Mouse (Mus musculus) lung, postnatal 4 days (tissue): Measurements from ENCODE around the gene Rnf152.

Source experiments
- DNase-seq, 2 experiments: peaks; one replicate each; pipeline ENCODE4 v3.0.0; 2021

Gene Rnf152

GRCm38 (mm10) chr1:105356291-105357011 is at the start of gene Rnf152:
Gene Rnf152 (minus strand): TSS chr1:105356710.
- peak; percentile 67 to 80 for DNase-seq

- DNase-seq: no peak
Observed at GRCm38 (mm10) chr1:105402853-105403252, 46.3 kb upstream of the Rnf152 start.

GRCm38 (mm10) chr1:105384141-105384937 is 27.8 kb upstream of the Rnf152 start:
- peak; percentile 34 to 73 for DNase-seq

GRCm38 (mm10) chr1:105377546-105377945 is 21.0 kb upstream of the Rnf152 start:
- no peak for DNase-seq

GRCm38 (mm10) chr1:105374618-105375017 is 18.1 kb upstream of the Rnf152 start:
- DNase-seq: no peak

- no peak for DNase-seq
Observed at GRCm38 (mm10) chr1:105362701-105363100, 6.2 kb upstream of the Rnf152 start.

GRCm38 (mm10) chr1:105358896-105359295 is 2.4 kb upstream of the Rnf152 start:
- no peak for DNase-seq

- DNase-seq: peak; percentile 36 to 59
Observed at GRCm38 (mm10) chr1:105355910-105356290, 610 bp downstream of the Rnf152 start.

GRCm38 (mm10) chr1:105354901-105355891 is 1.3 kb downstream of the Rnf152 start:
- DNase-seq: peak; percentile 51 to 61

- no peak for DNase-seq
Observed at GRCm38 (mm10) chr1:105351806-105352205, 4.7 kb downstream of the Rnf152 start.

- DNase-seq: no peak
Observed at GRCm38 (mm10) chr1:105342305-105342704, 14.2 kb downstream of the Rnf152 start.

GRCm38 (mm10) chr1:105340943-105341342 is 15.6 kb downstream of the Rnf152 start:
- DNase-seq: no peak

GRCm38 (mm10) chr1:105337397-105337796 is 19.1 kb downstream of the Rnf152 start:
- DNase-seq: no peak

- no peak for DNase-seq
Observed at GRCm38 (mm10) chr1:105336096-105336495, 20.4 kb downstream of the Rnf152 start.

- DNase-seq: no peak
Observed at GRCm38 (mm10) chr1:105332087-105332731, 24.3 kb downstream of the Rnf152 start.

- DNase-seq: no peak
Observed at GRCm38 (mm10) chr1:105331605-105332004, 24.9 kb downstream of the Rnf152 start.

GRCm38 (mm10) chr1:105330581-105331320 is 25.8 kb downstream of the Rnf152 start:
- DNase-seq: no peak

GRCm38 (mm10) chr1:105327789-105328188 is 28.7 kb downstream of the Rnf152 start:
- no peak for DNase-seq

- DNase-seq: no peak
Observed at GRCm38 (mm10) chr1:105324636-105325035, 31.9 kb downstream of the Rnf152 start.

- DNase-seq: no peak
Observed at GRCm38 (mm10) chr1:105314010-105314800, 42.3 kb downstream of the Rnf152 start.

GRCm38 (mm10) chr1:105312601-105312901 is 44.0 kb downstream of the Rnf152 start:
- no peak for DNase-seq
